Mouse (Mus musculus) mammary gland, adult 2 months (tissue): Measurements from ENCODE around the gene Szt2. TPM values are rescaled to one million over a fixed set of nuclear protein-coding genes. Genes with fewer than 3 reads are reported as not detected.

Experiments used
- polyA plus RNA-seq: library from polyadenylated mRNA; depleted of rRNA; stranded (reverse); fragments of >200 nt; gene quantifications from 2 replicates; pipeline ENCODE4 v1.2.3, GENCODE M21; 2012; ENCODE audit warnings: low replicate concordance; rRNA removed

Szt2 gene
- 25.6 and 37.1 TPM in 2 replicates for polyA plus RNA-seq

GRCm38 (mm10) chr4:118409142-118409900 is at the start of gene Szt2, which contains the start of gene Med8:
TSS of gene Szt2 (minus strand) at chr4:118409273.
TSS of gene Med8 (plus strand) at chr4:118409337.

GRCm38 (mm10) chr4:118457345-118457975 is 48.4 kb upstream of the Szt2 start, which contains the start of gene Mpl:
TSS of gene Mpl (minus strand) at chr4:118457513.

GRCm38 (mm10) chr4:118436820-118437603 is 27.9 kb upstream of the Szt2 start, which contains the start of gene Cdc20:
TSS of gene Cdc20 (minus strand) at chr4:118437352.

GRCm38 (mm10) chr4:118427768-118428451 is 18.8 kb upstream of the Szt2 start, which contains the start of gene Elovl1:
TSS of gene Elovl1 (plus strand) at chr4:118428093.

Other genes with a start within 250 kb of the Szt2 start
- 27.7 and 28.9 TPM in 2 replicates for gene Kdm4a, start 229.2 kb downstream of the Szt2 start, polyA plus RNA-seq
- gene Ptprf, start 117.9 kb downstream of the Szt2 start, polyA plus RNA-seq, result 38.2 and 71.2 TPM in 2 replicates
- 18.0 and 34.9 TPM in 2 replicates for gene Med8, start 64 bp upstream of the Szt2 start, polyA plus RNA-seq
- 173 and 250 TPM in 2 replicates for gene Elovl1, start 18.8 kb upstream of the Szt2 start, polyA plus RNA-seq
- 5.6 and 9.2 TPM in 2 replicates for gene Cdc20, start 28.1 kb upstream of the Szt2 start, polyA plus RNA-seq
- gene Mpl, start 48.2 kb upstream of the Szt2 start, polyA plus RNA-seq, result 0.07 and 0.18 TPM in 2 replicates
- gene Tie1, start 80.8 kb upstream of the Szt2 start, polyA plus RNA-seq, result 48.7 and 75.0 TPM in 2 replicates
- gene 2610528J11Rik, start 117.7 kb upstream of the Szt2 start, polyA plus RNA-seq, result 8.1 and 9.7 TPM in 2 replicates
- gene Tmem125, start 134.8 kb upstream of the Szt2 start, polyA plus RNA-seq, result 13.6 and 13.7 TPM in 2 replicates
- 0.16 TPM in 1 of 2 replicates, not detected in the other for gene Cfap57, start 211.5 kb upstream of the Szt2 start, polyA plus RNA-seq
- 9.8 and 13.4 TPM in 2 replicates for gene Ebna1bp2, start 211.5 kb upstream of the Szt2 start, polyA plus RNA-seq
- not detected in 2 replicates for gene Olfr62, start 249.7 kb upstream of the Szt2 start, polyA plus RNA-seq